Mouse (Mus musculus) megakaryocyte-erythroid progenitor cell, adult 5-6 weeks (primary cell): ENCODE data around the gene Jmjd7. TPM values are rescaled to one million over a fixed set of nuclear protein-coding genes. Genes with fewer than 3 reads are reported as not detected.

ENCODE experiments used
- ATAC-seq: replicated peaks from 2 replicates; pipeline ENCODE4 v1.8.0; 2016; ENCODE audit warnings: mild to moderate bottlenecking, inconsistent platforms; ENCODE audit not compliant: severe bottlenecking, poor library complexity, low FRiP score, low TSS enrichment
- total RNA-seq, 2 experiments: library from RNA; stranded (forward) in 1 of 2; stranded (reverse) in 1 of 2; fragments of 200-1000, 215-1000 nt in 1 of 2; fragments of >200 nt in 1 of 2; fragmentation: Nextera tagmentation in 1 of 2; gene quantifications; 2 replicates each; pipeline ENCODE4 v1.2.3; 2014 to 2017

The Jmjd7 gene
- total RNA-seq, 2 experiments from 2014 or later = 15.8 to 30.3 TPM

- ATAC-seq = no peak
Measured at GRCm38 (mm10) chr2:120008672-120009071, 18.6 kb upstream of the Jmjd7 start.

GRCm38 (mm10) chr2:120011462-120012200, 15.7 kb upstream of the Jmjd7 start:
- ATAC-seq = peak; percentile 62; the same call in 1 of the 2 replicates

- no peak for ATAC-seq
Measured at GRCm38 (mm10) chr2:120012924-120013323, 14.4 kb upstream of the Jmjd7 start.

DNA sequence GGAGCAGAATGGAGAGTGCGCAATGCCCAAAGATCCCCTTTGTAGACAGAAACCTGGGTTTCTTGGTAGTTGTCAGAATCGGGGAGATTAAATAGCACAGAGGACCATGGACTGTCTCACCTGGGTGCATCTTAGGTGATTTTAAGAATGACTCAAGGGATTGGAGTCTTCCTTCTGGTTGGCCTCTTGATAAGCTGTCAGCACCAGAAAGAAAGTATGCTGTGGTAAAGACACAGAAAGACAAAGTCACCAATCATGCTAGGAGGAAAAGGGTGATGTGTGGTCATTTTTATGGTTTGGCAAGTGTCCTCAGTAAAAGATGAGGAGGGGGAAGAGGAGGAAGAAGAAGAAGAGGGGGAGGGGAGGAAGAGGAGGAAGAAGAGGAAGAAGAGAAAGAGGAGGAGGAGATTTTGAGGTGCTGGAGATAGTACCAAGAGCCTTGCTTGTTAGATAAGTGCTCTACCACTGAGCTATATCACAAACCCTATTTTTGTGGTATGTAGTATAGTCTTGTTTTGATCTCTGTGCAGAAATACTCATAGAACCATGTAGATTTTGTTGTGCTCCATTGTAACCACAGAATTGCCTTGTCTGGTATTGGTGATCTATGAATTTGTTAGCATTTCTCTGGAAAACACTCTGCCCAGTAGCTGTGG, 13.3 kb upstream of the Jmjd7 start:
- ATAC-seq = no peak

DNA sequence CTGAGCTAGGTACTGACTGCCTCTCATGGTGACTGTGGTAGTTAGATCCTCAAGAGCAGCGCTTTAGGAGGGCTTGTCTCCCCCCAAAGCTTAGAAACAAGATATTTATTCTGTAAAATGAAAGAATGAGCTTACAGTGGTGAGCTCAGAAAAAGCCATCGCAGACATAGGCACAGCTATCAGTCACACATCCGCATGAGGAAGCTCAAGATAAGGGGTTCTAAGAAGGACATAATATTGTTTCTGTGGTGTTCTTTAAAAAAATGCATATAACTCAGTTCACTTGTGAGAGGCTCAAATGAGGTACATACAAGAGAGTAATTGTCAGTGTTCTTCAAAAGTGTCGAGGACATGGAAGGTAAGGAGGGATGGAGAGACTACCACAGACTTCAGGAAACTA, 11.4 kb upstream of the Jmjd7 start:
- no peak for ATAC-seq

DNA sequence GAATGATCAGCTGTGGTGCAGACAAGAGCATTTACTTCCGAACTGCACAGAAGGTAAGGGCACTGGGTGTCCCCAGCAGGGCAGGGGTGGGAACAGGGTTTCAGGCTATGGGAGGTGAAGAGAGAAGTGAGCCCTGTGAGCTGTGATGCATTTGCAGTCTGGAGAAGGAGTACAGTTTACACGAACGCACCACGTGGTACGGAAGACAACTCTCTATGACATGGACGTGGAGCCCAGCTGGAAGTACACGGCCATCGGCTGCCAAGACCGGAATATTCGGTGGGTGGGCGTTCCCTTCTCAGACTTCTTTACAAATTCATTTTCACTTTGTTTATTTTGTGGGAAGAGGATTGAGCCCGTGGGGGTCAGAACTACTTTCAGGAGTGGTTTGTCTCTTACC, 9.7 kb upstream of the Jmjd7 start:
- ATAC-seq = no peak

DNA sequence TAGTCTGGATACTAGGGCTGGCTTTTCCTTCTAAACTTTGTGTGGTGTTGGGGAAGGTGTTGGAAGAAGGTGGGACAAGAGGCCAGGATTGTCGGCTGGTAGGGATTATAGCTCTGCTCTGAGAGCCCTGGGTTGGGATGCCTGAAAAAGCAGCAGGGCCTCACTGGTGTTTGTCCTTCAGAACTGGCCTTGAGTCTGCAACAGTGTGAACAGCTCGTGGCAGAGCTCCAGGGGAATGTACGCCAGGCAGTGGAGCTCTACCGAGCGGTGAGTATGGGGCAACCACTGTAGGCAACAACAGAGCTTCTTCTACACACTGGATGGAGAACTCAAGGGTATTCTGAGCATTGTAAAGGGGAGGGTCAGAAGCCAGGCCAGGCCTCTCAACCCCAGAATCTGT, 2.9 kb upstream of the Jmjd7 start:
- no peak for ATAC-seq

DNA sequence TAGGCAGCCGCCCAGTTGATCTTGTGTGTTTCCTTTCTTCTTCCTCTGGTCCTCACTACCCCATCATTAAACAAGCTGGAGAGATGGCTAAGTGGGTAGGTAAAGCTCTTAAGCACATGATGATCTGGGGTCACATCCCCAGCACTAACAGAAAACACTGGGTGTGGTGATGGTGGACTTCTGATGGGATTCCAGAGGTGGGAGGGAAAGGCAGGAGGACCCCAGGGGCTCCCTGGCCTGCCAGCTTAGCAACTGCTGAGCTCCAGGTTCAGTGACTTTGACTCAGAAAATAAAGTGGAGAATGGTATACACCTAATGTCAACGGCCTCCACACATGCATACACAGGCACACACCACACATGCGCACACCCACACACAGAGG, 658 bp downstream of the Jmjd7 start:
- ATAC-seq = no peak

DNA sequence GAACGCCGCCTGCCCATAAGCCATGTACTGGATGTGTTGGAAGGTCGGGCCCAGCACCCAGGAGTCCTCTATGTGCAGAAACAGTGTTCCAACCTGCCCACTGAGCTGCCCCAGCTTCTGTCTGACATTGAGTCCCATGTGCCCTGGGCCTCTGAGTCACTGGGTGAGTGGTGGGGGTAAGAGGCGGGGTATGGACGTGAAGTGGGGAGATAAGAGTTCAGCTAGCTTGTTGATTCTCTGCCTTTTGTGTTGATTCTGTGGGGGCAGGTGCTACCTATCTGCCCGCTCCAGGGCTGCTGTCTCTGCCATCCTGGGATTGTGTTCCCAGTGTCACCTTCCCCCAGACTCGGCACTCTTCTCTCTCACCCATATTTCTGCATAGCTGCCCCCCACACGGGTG, 3.1 kb downstream of the Jmjd7 start:
- ATAC-seq = peak; percentile 25; the same call in 1 of the 2 replicates

DNA sequence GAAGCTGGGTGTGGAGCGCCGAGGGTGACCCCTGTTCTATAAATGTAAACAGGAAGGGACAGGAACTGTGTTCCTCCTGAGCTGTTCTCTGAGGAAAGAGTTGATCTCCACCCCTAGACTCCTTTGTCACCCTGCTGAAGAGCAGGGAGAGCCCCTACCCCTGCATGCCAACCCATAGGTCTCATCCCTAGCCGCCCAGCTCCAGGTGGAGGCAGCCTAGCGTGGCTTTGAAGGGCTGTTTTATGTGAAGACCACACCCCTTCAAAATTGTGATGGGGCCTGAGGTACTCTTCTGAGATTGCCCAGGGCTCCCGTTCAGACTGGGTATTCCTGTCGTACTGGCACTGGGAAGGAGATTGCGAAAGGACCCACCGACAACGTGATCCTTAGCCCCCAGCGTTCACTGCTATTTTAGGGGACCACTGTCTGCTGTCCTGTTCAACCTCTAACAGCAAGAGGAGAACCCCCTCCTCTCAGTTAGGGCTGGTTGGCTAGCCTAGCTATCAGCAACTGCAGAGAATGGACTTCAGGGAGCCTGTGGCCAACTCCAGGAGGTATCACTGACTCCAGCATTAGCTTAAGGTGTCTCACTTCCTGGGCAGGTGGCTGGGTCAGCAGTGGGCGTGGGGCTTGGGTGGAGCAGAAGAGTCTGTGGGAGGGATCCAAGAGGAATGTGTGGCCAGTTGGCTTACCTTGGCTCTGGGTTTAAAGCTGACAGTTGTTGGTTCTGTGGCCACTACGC, 5.6 kb downstream of the Jmjd7 start, which contains the start of gene Pla2g4b:
Gene Pla2g4b (plus strand): TSS at position 692 of the 742 bp plus-strand sequence.
- ATAC-seq = no peak

- ATAC-seq = no peak
Measured at GRCm38 (mm10) chr2:120033726-120034125, 6.4 kb downstream of the Jmjd7 start.

DNA sequence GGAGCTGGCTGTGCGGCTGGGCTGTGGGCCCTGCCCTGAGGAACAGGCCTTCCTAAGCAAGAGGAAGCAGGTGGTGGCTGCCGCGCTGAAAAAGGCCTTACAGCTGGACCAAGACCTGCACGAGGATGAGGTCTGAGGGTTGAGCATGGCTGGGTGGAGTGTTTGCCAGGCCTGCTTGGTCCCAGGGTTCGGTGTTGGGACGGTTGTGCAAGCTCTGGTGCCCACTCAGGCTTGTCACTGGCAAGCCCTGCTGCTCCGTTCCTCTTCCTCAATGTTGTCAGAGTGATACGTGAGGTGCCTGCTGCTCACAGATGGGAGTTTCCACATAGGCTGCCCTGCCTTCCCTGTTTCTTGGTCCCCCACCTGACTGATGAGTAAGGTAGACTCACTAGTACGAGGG, 10.5 kb downstream of the Jmjd7 start:
- ATAC-seq = no peak

DNA sequence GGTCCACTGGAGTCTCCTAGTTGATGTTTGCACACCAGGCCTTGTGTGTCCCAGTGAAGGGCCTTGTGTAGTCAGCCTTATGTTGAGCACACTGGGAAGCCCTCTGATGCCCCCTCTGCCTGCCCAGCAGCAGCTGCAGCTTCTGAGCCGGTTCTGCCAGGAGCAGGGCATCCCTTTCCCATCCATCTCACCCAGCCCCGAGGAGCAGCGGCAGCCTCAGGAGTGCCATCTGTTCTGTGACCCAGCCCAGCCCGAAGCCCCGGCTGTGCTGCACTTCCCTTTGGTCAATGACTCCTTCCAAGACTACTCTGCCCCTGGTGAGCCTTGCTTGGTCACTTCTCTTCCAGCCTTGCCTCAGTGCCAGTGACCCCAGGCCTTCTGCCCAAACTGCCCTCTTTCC, 13.7 kb downstream of the Jmjd7 start:
- no peak for ATAC-seq

- peak; percentile 77 for ATAC-seq
Measured at GRCm38 (mm10) chr2:120044101-120044603, 16.9 kb downstream of the Jmjd7 start.

DNA sequence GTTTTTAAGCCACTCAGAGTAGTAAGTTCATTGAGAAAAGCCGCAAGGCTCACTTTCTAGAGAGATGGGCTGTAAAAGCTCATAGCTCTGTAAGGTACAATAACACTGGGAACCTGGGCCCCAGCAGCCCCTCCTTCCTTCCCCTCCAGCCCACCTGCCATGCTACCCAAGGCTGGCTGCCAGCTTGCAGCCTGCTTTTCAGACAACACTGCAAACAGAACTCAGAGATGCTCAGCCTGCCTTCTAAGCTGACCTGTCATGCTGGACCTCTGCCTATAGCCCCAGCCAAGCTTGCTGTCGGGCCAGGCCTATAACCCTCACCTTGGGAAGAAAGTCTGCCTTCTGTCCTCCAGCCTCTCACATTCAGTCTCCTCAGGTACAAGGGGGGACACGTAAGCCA, 17.4 kb downstream of the Jmjd7 start:
- ATAC-seq = no peak

DNA sequence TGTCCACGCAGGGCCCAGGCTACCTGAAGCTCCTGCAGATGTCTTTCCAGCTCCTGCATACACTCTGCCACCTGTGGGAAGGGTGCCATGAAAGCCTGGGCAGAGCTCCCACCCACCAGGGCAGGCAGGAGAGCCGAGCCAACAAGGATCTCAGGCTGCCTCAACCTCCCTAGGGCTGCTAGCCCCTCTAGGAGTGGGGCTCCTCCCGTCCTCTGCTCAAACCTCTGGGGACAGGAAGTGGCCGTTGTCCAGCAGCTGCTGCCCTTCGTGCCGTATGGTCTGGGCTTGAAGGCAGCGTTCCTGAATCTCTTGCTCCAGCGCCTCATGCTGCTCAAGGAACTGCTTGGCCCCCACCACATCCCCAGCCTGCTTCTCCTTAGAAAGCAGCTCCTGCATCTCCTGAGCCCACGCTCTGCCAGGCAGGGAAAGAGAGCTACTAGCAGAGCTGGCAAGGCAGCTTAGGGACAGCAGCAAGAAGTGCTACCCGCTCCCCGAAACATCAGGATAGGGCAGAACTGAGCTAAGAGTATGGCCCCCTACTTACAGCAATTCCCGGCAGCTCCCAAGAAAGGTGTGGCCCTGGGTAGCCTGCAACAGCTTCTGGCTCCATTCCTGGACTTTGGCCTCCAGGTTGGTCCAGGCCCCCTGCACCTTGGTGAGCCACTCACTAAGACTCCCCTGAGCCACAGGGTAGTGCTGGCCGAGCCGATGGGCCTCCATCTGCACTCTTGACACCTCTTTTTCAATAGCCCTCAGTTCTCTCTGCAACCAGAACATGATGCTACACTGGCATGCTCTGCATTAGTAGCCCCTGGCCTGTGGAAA, 19.4 kb downstream of the Jmjd7 start:
- no peak for ATAC-seq

GRCm38 (mm10) chr2:120048173-120048572, 20.9 kb downstream of the Jmjd7 start:
- ATAC-seq = no peak

DNA sequence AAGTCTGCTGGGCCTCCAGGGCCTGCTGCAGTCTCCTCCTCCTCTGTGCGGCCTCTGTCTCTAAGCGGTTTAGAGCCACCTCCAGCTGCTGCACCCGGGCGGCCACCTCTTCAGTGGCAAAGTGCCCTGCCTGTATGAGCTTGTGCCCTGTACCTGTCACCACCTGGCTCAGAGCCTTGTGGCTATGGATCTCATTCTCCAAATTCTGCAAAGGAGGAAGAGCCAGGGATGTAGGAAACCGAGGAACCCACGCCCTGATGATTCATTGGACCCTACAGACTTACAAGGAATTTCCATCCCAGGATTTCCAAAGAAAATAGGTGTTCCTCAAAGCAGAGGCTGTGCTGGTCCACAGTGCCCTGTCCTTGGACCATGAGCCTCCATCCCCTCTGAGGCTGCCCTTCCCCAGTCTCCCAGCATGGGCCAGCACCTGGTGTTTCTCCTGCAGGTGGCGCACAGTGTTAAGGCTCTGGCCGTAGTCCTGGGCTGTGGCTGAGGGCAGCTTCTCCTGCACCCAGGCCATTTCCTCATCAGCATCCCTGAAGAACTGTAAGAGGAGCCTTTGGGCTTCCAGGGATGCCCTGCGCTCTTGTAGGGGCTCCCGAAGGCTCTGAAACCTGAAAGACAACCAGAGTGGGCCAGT, 22.5 kb downstream of the Jmjd7 start:
- 0 out of 2 replicates have a peak, but pooled peaks have one; percentile 56 for ATAC-seq

DNA sequence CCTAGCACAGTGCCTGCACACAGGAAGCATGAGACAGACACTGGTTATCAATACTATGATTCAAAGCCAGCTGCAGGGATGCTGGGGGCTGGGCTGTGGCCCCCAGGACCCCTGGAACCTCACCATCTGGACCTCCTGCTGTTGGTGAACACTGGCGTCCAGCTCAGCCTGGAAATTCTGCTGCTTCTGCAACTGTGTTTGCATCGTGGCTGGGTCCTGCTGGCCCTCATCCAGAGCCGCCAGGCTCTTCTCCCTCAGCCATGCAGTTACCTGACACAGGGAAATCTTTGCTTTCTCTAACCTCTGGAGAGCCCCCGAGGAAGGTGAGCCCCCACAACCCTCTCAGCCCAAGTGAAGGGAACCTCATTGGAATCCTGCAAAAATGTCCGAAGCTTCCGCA, 24.1 kb downstream of the Jmjd7 start:
- no peak for ATAC-seq
